Mouse (Mus musculus) lung, embryonic 16.5 days (tissue): ENCODE results near the gene Neu2. TPM values are rescaled to one million over a fixed set of nuclear protein-coding genes. Genes with fewer than 3 reads are reported as not detected.

Source experiments
- ATAC-seq: fragments of 200-750 bp; cut with Nextera tagmentation; 2 replicates; pipeline ENCODE4 v1.8.0; 2017; ENCODE audit warnings: low read depth, mild to moderate bottlenecking, moderate library complexity
- H3K27ac ChIP-seq: fragments of 300-500 bp; sonication (generic); 2 replicates; pipeline ENCODE4 v1.5.1; 2014; ENCODE audit warnings: mild to moderate bottlenecking, control low read depth, low read length
- H3K27me3 ChIP-seq: fragments of 300-500 bp; sonication (generic); 2 replicates; pipeline ENCODE4 v1.6.1; 2014; ENCODE audit warnings: low read depth, low read length, mixed read lengths; ENCODE audit not compliant: control insufficient read depth, insufficient read depth
- H3K36me3 ChIP-seq: fragments of 300-500 bp; sonication (generic); 2 replicates; pipeline ENCODE4 v1.6.1; 2014; ENCODE audit warnings: low read length; ENCODE audit not compliant: control insufficient read depth, insufficient read depth
- H3K4me1 ChIP-seq: fragments of 300-500 bp; sonication (generic); replicated peaks from 2 replicates; pipeline ENCODE4 v1.6.1; 2014; ENCODE audit warnings: low read length, mixed read lengths; ENCODE audit not compliant: control insufficient read depth, insufficient read depth
- H3K4me2 ChIP-seq: fragments of 300-500 bp; sonication (generic); 2 replicates; pipeline ENCODE4 v1.6.1; 2014; ENCODE audit warnings: low read depth, low read length, control low read depth
- H3K4me3 ChIP-seq: fragments of 300-500 bp; sonication (generic); 2 replicates; pipeline ENCODE4 v1.5.1; 2014; ENCODE audit warnings: mild to moderate bottlenecking, low read length, control low read depth
- H3K9ac ChIP-seq: fragments of 300-500 bp; sonication (generic); 2 replicates; pipeline ENCODE4 v1.6.1; 2014; ENCODE audit warnings: low read length, control low read depth
- H3K9me3 ChIP-seq: fragments of 300-500 bp; sonication (generic); 2 replicates; pipeline ENCODE4 v1.6.1; 2016; ENCODE audit warnings: low read length; ENCODE audit not compliant: control insufficient read depth
- WGBS: fragments of 180-500 bp; shearing (Covaris S2); extraction: QIAGEN DNeasy Blood & Tissue Kit; methylation state at CpG from one replicate; pipeline ENCODE4 v1.1.7; 2014; 5-methylcytosine and 5-hydroxymethylcytosine counted together
- polyA plus RNA-seq: library from polyadenylated mRNA; unstranded; fragments of >200 nt; fragmentation: Nextera tagmentation; extraction: Ambion mirVana; gene quantifications from 2 replicates; pipeline ENCODE4 v1.2.1, GENCODE M21; 2015

Gene Neu2
- polyA plus RNA-seq, 1 experiment from 2014 or later = 5.4 TPM

GRCm38 (mm10) chr1:87492285-87492684, 17.4 kb upstream of the Neu2 start:
- WGBS = 59% methylated on average over 3 of the region's 3 CpGs
- Histone ChIP-seq H3K9me3 (no peaks in the 10 kb centered on the region), H3K9ac (no peak overlapping the region), H3K27ac (no peak overlapping the region), H3K4me1 (no peaks in the 10 kb centered on the region), H3K4me3 (no peak overlapping the region), H3K4me2 (no peak overlapping the region), H3K27me3 (no peaks in the 10 kb centered on the region), H3K36me3 (no peaks in the 10 kb centered on the region)
- no peak for ATAC-seq

- H3K4me2 ChIP-seq = no peak overlapping the region
- H3K27me3 ChIP-seq = no peaks in the 10 kb centered on the region
- H3K27ac ChIP-seq = no peak overlapping the region
- no peaks in the 10 kb centered on the region for H3K9me3 ChIP-seq
- H3K36me3 ChIP-seq = no peaks in the 10 kb centered on the region
- ATAC-seq = no peak
- 67% methylated on average over 4 of the region's 4 CpGs for WGBS
- H3K9ac ChIP-seq = no peak overlapping the region
- H3K4me3 ChIP-seq = no peak overlapping the region
- H3K4me1 ChIP-seq = no peaks in the 10 kb centered on the region
Observed at GRCm38 (mm10) chr1:87493542-87493941, 16.1 kb upstream of the Neu2 start.

- peaks cover 8% of the 10 kb centered on the region for H3K4me1 ChIP-seq
- H3K36me3 ChIP-seq = no peaks in the 10 kb centered on the region
- no peak overlapping the region for H3K9ac ChIP-seq
- ATAC-seq = no peak
- peaks cover 27% of the 10 kb centered on the region for H3K27me3 ChIP-seq
- H3K27ac ChIP-seq = no peak overlapping the region
- H3K4me3 ChIP-seq = no peak overlapping the region
- H3K4me2 ChIP-seq = no peak overlapping the region
- H3K9me3 ChIP-seq = no peaks in the 10 kb centered on the region
- 89% methylated on average over 4 of the region's 4 CpGs for WGBS
Observed at GRCm38 (mm10) chr1:87505524-87505923, 4.2 kb upstream of the Neu2 start.

GRCm38 (mm10) chr1:87507857-87508256, 1.8 kb upstream of the Neu2 start:
- Histone ChIP-seq H3K4me3 (no peak overlapping the region), H3K27ac (no peak overlapping the region), H3K9me3 (no peaks in the 10 kb centered on the region), H3K27me3 (peaks cover 36% of the 10 kb centered on the region), H3K4me2 (no peak overlapping the region), H3K36me3 (no peaks in the 10 kb centered on the region), H3K4me1 (peaks cover 8% of the 10 kb centered on the region), H3K9ac (no peak overlapping the region)
- ATAC-seq = no peak
- 45% methylated on average over 6 of the region's 6 CpGs for WGBS

GRCm38 (mm10) chr1:87508591-87509560, 813 bp upstream of the Neu2 start:
- H3K9ac ChIP-seq = peak overlapping the region; percentile 65
- no peak overlapping the region for H3K27ac ChIP-seq
- H3K27me3 ChIP-seq = peaks cover 36% of the 10 kb centered on the region
- H3K36me3 ChIP-seq = no peaks in the 10 kb centered on the region
- no peak for ATAC-seq
- 17% methylated on average over 25 of the region's 26 CpGs for WGBS
- peak overlapping the region; percentile 73 for H3K4me3 ChIP-seq
- H3K9me3 ChIP-seq = no peaks in the 10 kb centered on the region
- peak overlapping the region; percentile 100 for H3K4me2 ChIP-seq
- peaks cover 8% of the 10 kb centered on the region for H3K4me1 ChIP-seq

GRCm38 (mm10) chr1:87510166-87510691, 540 bp downstream of the Neu2 start:
- H3K9ac ChIP-seq = peak overlapping the region; percentile 65
- peak overlapping the region; percentile 73 for H3K4me3 ChIP-seq
- no peaks in the 10 kb centered on the region for H3K9me3 ChIP-seq
- ATAC-seq = peak; percentile 82
- peaks cover 33% of the 10 kb centered on the region for H3K27me3 ChIP-seq
- WGBS = under 1% methylated on average over 50 of the region's 61 CpGs
- peak overlapping the region; percentile 100 for H3K4me2 ChIP-seq
- no peaks in the 10 kb centered on the region for H3K36me3 ChIP-seq
- H3K27ac ChIP-seq = no peak overlapping the region
- peaks cover 8% of the 10 kb centered on the region for H3K4me1 ChIP-seq

- H3K4me2 ChIP-seq = no peak overlapping the region
Observed at GRCm38 (mm10) chr1:87510845-87511244, 1.2 kb downstream of the Neu2 start.

GRCm38 (mm10) chr1:87520467-87520866, 10.8 kb downstream of the Neu2 start:
- no peak overlapping the region for H3K4me2 ChIP-seq

More at GRCm38 (mm10) chr1:87510845-87511244, 1.2 kb downstream of the Neu2 start:
- WGBS = 16% methylated on average over 5 of the region's 5 CpGs
- Histone ChIP-seq H3K9me3 (no peaks in the 10 kb centered on the region), H3K36me3 (no peaks in the 10 kb centered on the region), H3K27me3 (peaks cover 33% of the 10 kb centered on the region), H3K4me1 (peaks cover 8% of the 10 kb centered on the region), H3K9ac (no peak overlapping the region), H3K4me3 (no peak overlapping the region), H3K27ac (no peak overlapping the region)
- no peak for ATAC-seq

GRCm38 (mm10) chr1:87521523-87521922, 11.8 kb downstream of the Neu2 start:
- 33% methylated on average over 1 of the region's 1 CpGs for WGBS
- ATAC-seq = peak; percentile 47; the same call in 1 of the 2 replicates
- no peaks in the 10 kb centered on the region for H3K36me3 ChIP-seq
- H3K27me3 ChIP-seq = no peaks in the 10 kb centered on the region
- no peak overlapping the region for H3K9ac ChIP-seq
- no peaks in the 10 kb centered on the region for H3K4me1 ChIP-seq
- H3K27ac ChIP-seq = no peak overlapping the region
- no peak overlapping the region for H3K4me3 ChIP-seq
- H3K4me2 ChIP-seq = no peak overlapping the region
- H3K9me3 ChIP-seq = no peaks in the 10 kb centered on the region

More at GRCm38 (mm10) chr1:87520467-87520866, 10.8 kb downstream of the Neu2 start:
- Histone ChIP-seq H3K9ac (no peak overlapping the region), H3K27me3 (no peaks in the 10 kb centered on the region), H3K4me3 (no peak overlapping the region), H3K27ac (no peak overlapping the region), H3K36me3 (no peaks in the 10 kb centered on the region), H3K4me1 (no peaks in the 10 kb centered on the region), H3K9me3 (no peaks in the 10 kb centered on the region)
- no peak for ATAC-seq
